Mouse (Mus musculus) heart, embryonic 13.5 days (tissue): ENCODE results near the gene Fancc. TPM values are rescaled to one million over a fixed set of nuclear protein-coding genes. Genes with fewer than 3 reads are reported as not detected.

Experiments
- ATAC-seq: fragments of 200-750 bp; cut with Nextera tagmentation; 2 replicates; pipeline ENCODE4 v1.8.0; 2017; ENCODE audit warnings: moderate TSS enrichment; ENCODE audit not compliant: insufficient number of reproducible peaks, low FRiP score, low TSS enrichment; ENCODE audit errors: extremely low read depth
- H3K27ac ChIP-seq: fragments of 300-500 bp; sonication (generic); replicated peaks from 2 replicates; pipeline ENCODE4 v1.5.1; 2015; ENCODE audit warnings: moderate library complexity, mild to moderate bottlenecking, inconsistent platforms
- H3K27me3 ChIP-seq: fragments of 300-500 bp; sonication (generic); replicated peaks from 2 replicates; pipeline ENCODE4 v1.6.1; 2015; ENCODE audit warnings: mild to moderate bottlenecking, inconsistent platforms
- H3K36me3 ChIP-seq: fragments of 300-500 bp; sonication (generic); 2 replicates; pipeline ENCODE4 v1.6.1; 2015; ENCODE audit warnings: mild to moderate bottlenecking, inconsistent platforms
- H3K4me1 ChIP-seq: fragments of 300-500 bp; sonication (generic); 2 replicates; pipeline ENCODE4 v1.6.1; 2015; ENCODE audit warnings: inconsistent platforms
- H3K4me2 ChIP-seq: fragments of 300-500 bp; sonication (generic); 2 replicates; pipeline ENCODE4 v1.6.1; 2015; ENCODE audit warnings: inconsistent platforms, mild to moderate bottlenecking, moderate library complexity
- H3K4me3 ChIP-seq: fragments of 300-500 bp; sonication (generic); 2 replicates; pipeline ENCODE4 v1.5.1; 2015; ENCODE audit warnings: moderate library complexity, mild to moderate bottlenecking, inconsistent platforms
- H3K9ac ChIP-seq: fragments of 300-500 bp; sonication (generic); 2 replicates; pipeline ENCODE4 v1.6.1; 2015; ENCODE audit warnings: inconsistent platforms, mild to moderate bottlenecking, moderate library complexity
- H3K9me3 ChIP-seq: fragments of 300-500 bp; sonication (generic); 2 replicates; pipeline ENCODE4 v1.6.1; 2016; ENCODE audit warnings: inconsistent platforms
- WGBS: fragments of 180-500 bp; shearing (Covaris S2); methylation state at CpG from one replicate; pipeline ENCODE4 v1.1.7; 2015; ENCODE audit warnings: mixed read lengths; 5-methylcytosine and 5-hydroxymethylcytosine counted together
- microRNA counts: library from miRNA; unstranded; fragments of <30 nt; microRNA quantifications from one replicate; lab custom pipeline; 2016
- microRNA-seq: library from miRNA; unstranded; fragments of <30 nt; microRNA quantifications from one replicate; pipeline ENCODE4, GENCODE M21; 2016
- polyA plus RNA-seq: library from polyadenylated mRNA; unstranded; fragments of >200 nt; fragmentation: Nextera tagmentation; extraction: Ambion mirVana; gene quantifications from 2 replicates; pipeline ENCODE4 v1.2.1, GENCODE M21; 2015

Fancc gene
- polyA plus RNA-seq, 1 experiment from 2014 or later: 14.0 TPM

DNA sequence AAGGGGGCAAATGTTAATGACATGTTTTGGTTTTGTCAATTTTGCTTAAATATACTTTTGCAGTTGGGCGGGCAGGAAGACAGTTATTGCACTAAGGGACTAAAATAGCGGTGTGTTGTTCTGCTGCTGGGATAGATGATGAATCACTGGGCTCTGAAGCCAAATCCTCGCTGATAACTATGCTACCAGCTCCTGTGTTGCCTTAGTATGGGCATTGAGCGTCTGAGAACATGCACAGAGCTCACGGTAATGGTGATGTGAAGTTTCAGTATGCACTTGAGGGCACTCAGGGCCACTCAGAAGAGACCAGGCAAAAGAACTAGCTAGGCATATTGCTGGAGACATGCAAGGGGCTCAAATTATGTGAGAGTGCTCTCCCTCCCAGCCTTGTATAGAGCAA, 256.2 kb downstream of the Fancc start:
- peak overlapping the region; percentile 97 for H3K9ac ChIP-seq
- peak overlapping the region; percentile 99 for H3K27ac ChIP-seq
- H3K9me3 ChIP-seq: no peaks in the 10 kb centered on the region
- H3K4me1 ChIP-seq: peaks cover 67% of the 10 kb centered on the region
- ATAC-seq: no peak; the same call in 1 of the 2 replicates
- peak overlapping the region; percentile 83 for H3K4me2 ChIP-seq
- 6% methylated on average over 5 of the region's 5 CpGs for WGBS
- H3K4me3 ChIP-seq: peak overlapping the region; percentile 85
- no peaks in the 10 kb centered on the region for H3K27me3 ChIP-seq
- H3K36me3 ChIP-seq: peaks cover 29% of the 10 kb centered on the region

DNA sequence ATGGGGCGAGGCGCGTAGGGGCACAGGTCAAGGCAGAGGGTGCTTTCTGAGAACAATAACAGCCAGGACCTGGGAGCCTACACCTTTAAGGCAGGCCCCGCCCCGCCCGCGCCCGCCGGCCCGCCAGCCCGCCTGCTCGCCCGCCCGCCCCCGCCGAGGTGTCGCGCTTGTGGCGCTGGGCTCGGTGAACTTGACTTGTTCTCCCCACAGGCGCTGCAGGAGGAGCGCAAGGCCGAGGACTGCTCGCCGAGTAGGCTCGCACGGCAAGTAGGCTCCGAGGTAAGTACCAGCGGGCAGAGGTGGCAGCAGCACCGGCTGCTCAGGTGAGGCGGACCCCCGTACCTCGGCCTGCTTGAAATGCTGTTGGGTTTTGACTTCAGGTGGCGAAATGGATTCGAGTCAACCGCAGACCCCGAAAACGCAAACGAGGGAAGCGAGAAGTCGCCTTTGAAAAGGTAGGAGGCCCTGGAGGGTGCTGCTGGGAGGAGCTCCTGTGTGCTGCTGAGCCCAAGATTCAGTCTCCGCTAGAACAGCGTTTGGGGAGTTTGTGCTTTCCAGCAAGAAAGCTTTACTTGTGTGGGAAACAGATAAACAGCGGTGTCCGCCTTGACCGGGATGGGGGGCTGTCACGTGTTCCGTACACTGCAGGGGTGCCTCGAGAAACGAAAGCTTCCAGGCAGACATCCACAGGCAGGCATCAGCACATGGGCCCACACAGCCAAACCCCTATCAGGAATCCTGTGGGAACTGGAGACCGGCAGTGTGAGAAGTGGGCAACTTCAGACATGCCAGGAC, 257.0 kb downstream of the Fancc start:
- under 1% methylated on average over 51 of the region's 51 CpGs for WGBS
- Histone ChIP-seq H3K9ac (peak overlapping the region; percentile 97), H3K27me3 (no peaks in the 10 kb centered on the region), H3K27ac (peak overlapping the region; percentile 99), H3K4me1 (peaks cover 65% of the 10 kb centered on the region), H3K4me2 (peak overlapping the region; percentile 83), H3K9me3 (no peaks in the 10 kb centered on the region), H3K4me3 (peak overlapping the region; percentile 85), H3K36me3 (peaks cover 23% of the 10 kb centered on the region)
- peak; percentile 67 for ATAC-seq

DNA sequence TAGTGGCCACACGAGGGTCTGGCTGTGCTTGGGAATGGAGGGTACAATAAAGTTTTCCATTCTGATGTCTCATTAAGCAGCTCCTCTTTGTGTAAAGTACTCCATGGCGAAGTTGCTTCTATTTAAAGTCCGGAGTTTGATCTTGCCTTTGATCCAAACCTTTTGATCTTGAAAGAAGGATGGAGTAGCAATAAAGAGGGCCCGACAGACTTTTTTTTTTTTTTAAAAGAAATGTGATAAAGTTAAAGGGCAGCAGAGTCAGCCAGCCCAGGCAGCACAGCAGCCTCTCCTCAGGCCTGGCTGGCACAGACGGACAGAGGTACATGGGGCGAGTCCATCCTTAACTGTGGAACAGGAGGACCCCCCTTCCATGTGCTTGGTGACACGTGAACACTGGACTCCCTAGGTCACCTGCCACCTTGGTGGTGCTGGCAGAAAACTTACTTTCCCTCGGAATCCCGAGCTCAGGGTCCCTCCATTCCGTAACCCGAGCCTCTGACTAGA, 257.7 kb downstream of the Fancc start:
- peak; percentile 7; the same call in 1 of the 2 replicates for ATAC-seq
- peaks cover 3% of the 10 kb centered on the region; the same call in 1 of the 2 replicates for H3K9me3 ChIP-seq
- 5% methylated on average over 11 of the region's 11 CpGs for WGBS

DNA sequence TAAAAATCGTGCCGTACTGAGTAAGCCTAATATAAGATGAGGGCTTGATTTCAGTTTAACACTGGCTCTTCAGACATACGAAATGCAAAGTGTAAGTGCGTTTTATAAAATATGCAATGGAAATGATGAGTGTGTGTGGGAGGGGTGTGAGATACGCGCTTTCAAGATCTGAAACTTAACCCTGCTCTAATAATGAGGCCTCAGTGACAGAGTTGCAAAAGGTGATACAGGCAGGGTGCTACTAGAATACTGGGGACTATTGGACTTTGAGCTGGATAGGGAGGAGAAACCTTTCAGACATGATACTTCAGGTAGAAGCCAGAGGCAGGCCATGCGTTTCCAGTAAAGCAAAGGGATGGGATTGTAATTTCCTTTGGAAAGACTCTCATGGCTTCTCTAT, 259.0 kb downstream of the Fancc start:
- H3K4me2 ChIP-seq: no peak overlapping the region
- H3K27me3 ChIP-seq: no peaks in the 10 kb centered on the region
- H3K4me3 ChIP-seq: no peak overlapping the region
- H3K9ac ChIP-seq: no peak overlapping the region
- H3K9me3 ChIP-seq: peaks cover 3% of the 10 kb centered on the region; the same call in 1 of the 2 replicates
- peak overlapping the region; percentile 99; the same call in 1 of the 2 replicates for H3K27ac ChIP-seq
- H3K4me1 ChIP-seq: peaks cover 46% of the 10 kb centered on the region
- H3K36me3 ChIP-seq: peaks cover 12% of the 10 kb centered on the region
- ATAC-seq: no peak
- 89% methylated on average over 7 of the region's 7 CpGs for WGBS

More for the DNA sequence above, 257.7 kb downstream of the Fancc start:
- Histone ChIP-seq H3K9ac (peak overlapping the region; percentile 97), H3K27me3 (no peaks in the 10 kb centered on the region), H3K4me3 (peak overlapping the region; percentile 85), H3K4me2 (peak overlapping the region; percentile 83), H3K27ac (peak overlapping the region; percentile 99), H3K36me3 (peaks cover 17% of the 10 kb centered on the region), H3K4me1 (peaks cover 57% of the 10 kb centered on the region)

DNA sequence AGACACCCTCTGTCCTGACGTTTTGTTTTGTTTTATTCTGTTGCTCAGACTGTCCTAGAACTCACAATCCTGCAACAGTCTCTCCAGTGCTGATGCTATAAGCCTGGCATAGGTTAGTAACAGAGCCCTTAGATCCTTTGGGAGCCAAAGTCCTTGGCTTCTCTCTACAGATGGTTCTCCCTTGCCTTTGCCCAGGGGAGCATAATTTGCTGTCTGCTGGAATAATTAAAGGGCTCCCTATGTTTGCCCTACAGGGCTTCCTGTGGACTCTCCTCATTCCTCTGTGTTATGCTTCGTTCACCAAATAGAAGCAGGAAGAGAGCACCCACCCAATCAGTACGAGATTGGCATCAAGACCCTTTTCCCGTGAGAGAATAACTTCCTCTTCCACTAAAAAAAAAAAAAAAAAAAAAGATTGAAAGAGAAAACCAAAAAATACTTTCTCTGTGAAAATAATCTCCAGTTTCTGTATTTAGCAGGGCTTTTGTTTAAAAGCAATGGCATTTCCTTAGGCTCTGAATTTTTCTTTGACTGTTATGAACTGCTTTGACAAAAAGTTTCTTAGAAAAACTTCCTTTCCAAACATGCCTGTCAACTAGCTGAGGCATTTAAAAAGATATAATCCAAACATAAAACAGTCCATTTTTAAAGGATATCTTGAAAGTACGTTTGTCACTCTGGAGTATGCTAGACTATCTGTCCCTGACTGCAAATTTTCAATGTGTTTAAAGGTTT, 260.8 kb downstream of the Fancc start:
- 53% methylated on average over 5 of the region's 5 CpGs for WGBS
- no peaks in the 10 kb centered on the region for H3K36me3 ChIP-seq
- H3K27me3 ChIP-seq: no peaks in the 10 kb centered on the region
- H3K4me1 ChIP-seq: peaks cover 42% of the 10 kb centered on the region
- no peak for ATAC-seq
- no peak overlapping the region for H3K9ac ChIP-seq
- no peak overlapping the region for H3K4me3 ChIP-seq
- H3K27ac ChIP-seq: peak overlapping the region; percentile 64
- peaks cover 3% of the 10 kb centered on the region; the same call in 1 of the 2 replicates for H3K9me3 ChIP-seq
- H3K4me2 ChIP-seq: no peak overlapping the region

DNA sequence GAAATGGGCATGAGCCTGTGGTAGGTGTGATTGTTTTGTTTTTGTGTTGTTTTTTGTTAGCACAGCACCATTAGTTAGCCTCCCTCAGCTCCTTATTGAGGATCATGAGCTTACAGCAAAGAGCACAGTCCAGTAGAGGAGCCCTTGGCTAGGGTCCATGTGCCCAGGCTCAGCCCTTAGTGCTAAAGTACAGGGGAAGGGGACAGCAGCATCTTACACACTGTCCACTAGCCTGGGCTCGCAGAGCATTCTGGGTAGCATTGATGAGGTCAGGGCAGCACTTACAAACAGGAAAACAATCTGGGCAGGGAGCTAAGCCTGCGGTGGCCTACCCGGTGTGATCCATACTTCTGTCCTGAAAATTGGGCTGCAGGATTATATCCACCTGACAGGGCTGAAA, 261.5 kb downstream of the Fancc start:
- Histone ChIP-seq H3K36me3 (no peaks in the 10 kb centered on the region), H3K4me3 (no peak overlapping the region), H3K9me3 (peaks cover 3% of the 10 kb centered on the region; the same call in 1 of the 2 replicates), H3K9ac (no peak overlapping the region), H3K27ac (peak overlapping the region; percentile 64; the same call in 1 of the 2 replicates), H3K27me3 (no peaks in the 10 kb centered on the region), H3K4me1 (peaks cover 43% of the 10 kb centered on the region), H3K4me2 (no peak overlapping the region)
- 79% methylated on average over 3 of the region's 3 CpGs for WGBS
- ATAC-seq: no peak

MicroRNA genes within 50 kb of the gene (microRNA counts, 519-probe panel; counts per million panel counts)
- microRNA mmu-miR-23b (lab: Ali Mortazavi, UCI) (5,060 counts per million, percentile 86 among the panel's probes with 10 or more counts), microRNA mmu-miR-24 (lab: Ali Mortazavi, UCI) (5,060 counts per million, percentile 86 among the panel's probes with 10 or more counts), microRNA mmu-miR-27b (lab: Ali Mortazavi, UCI) (3,194 counts per million, percentile 67 among the panel's probes with 10 or more counts)

Small RNAs within 50 kb of the gene (microRNA-seq; reads per million reads assigned to microRNA genes)
- 17,703 reads per million, percentile 96 among the genes with 10 or more reads in this experiment for gene Mir23b
- gene Mir24-1: not detected
- 1,383 reads per million, percentile 82 among the genes with 10 or more reads in this experiment for gene Mir27b
- not detected for gene Mir3074-1

Other genes starting within 250 kb of the Fancc start
- 6.4 and 6.8 TPM in 2 replicates for gene Ptch1, start 76.3 kb upstream of the Fancc start, polyA plus RNA-seq